Mouse (Mus musculus): ENCODE results near the gene Brd2.

DNA sequence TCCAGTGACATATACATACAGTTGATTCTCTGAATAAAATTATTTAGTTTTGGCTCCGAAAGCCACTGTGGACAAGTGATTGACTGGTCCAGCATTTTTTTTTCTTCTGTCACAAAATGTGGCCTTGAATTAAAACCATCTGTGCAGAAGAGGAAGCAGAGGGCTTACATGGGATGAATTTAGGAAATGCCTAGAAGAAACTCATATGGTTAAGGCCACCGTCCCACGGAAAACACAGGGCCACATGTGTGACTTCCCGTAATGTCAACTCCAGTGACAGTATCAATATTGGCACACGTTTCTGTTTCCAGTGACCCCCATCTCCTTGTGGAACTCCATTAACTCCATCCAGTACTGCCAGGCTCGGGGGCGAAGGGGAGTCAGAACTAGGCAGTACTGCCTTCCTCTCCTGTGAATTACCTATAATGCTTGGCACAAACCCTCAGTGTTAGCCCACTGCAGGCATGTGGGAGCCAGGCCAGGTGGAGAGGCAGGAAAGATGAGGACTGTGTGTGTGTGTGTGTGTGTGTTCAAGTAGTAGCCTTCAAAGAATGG lies 20.1 kb upstream of the Brd2 start:
- TF ChIP-seq POLR2A (IDR thresholded peaks at IDR 0.05; ENCODE audit: extremely low read depth, insufficient read depth, low read length) = no peak
- no peak for TF ChIP-seq CTCF (IDR thresholded peaks at IDR 0.05; ENCODE audit: extremely low read depth, insufficient read depth, low read length)
